Mouse (Mus musculus) brain, embryonic 14.5 days (tissue): ENCODE data around the gene Nde1. TPM values are rescaled to one million over a fixed set of nuclear protein-coding genes. Genes with fewer than 3 reads are reported as not detected.
"Not testable (repeated sequence)": the region's sequence is repeated elsewhere in the genome, so short reads cannot be mapped to it uniquely, and the experiment has no call there.

Source experiments
- DNase-seq: peaks from one replicate; pipeline ENCODE4 v3.0.0-alpha.2; 2011; ENCODE audit warnings: low read depth
- CTCF ChIP-seq: fragments of 200-500 bp; IDR thresholded peaks from 2 replicates; pipeline ENCODE4 v1.5.1; 2012; ENCODE audit warnings: inconsistent platforms, mild to moderate bottlenecking, moderate library complexity, borderline replicate concordance; ENCODE audit not compliant: insufficient read depth, insufficient read length; ENCODE audit errors: extremely low read depth
- POLR2A ChIP-seq: fragments of 200-500 bp; IDR thresholded peaks from 2 replicates; pipeline ENCODE4 v1.6.1; 2012; ENCODE audit warnings: mild to moderate bottlenecking, inconsistent platforms, borderline replicate concordance; ENCODE audit not compliant: poor library complexity, insufficient read depth, insufficient read length, severe bottlenecking; ENCODE audit errors: extremely low read depth
- polyA plus RNA-seq: library from polyadenylated mRNA; depleted of rRNA; stranded (reverse); fragments of >200 nt; gene quantifications from 2 replicates; pipeline ENCODE4 v1.2.3, GENCODE M21; 2012

Nde1 gene
- polyA plus RNA-seq, 1 experiment: 35.9 TPM

- no peak for DNase-seq
- TF ChIP-seq CTCF (no peak), POLR2A (no peak)
These were observed 24.0 kb upstream of the Nde1 start for GRCm38 (mm10) chr16:14139106-14139505.

DNA sequence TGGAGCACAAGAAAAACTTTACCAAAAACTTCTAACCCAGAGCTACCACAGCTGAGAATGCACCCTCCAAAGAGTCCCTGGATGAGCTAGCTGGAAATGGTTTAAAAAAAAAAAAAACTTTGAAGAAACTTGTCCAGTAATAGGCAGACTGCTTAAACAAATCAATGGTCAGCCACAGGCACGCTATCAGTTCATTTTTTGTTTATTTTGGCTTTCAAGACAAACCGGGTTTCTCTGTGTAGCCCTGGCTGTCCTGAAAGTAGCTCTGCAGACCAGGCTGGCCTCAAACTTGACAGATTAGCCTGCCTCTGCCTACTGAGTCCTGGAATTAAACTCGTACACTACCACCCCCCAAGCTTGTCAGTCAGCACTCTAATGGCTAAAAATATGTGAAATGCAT is 19.8 kb upstream of the Nde1 start:
- DNase-seq: no peak
- TF ChIP-seq CTCF: no peak
- TF ChIP-seq POLR2A: no peak

GRCm38 (mm10) chr16:14147712-14148111 is 15.4 kb upstream of the Nde1 start:
- TF ChIP-seq CTCF: no peak
- no peak for TF ChIP-seq POLR2A
- DNase-seq: no peak

GRCm38 (mm10) chr16:14151718-14152117 is 11.4 kb upstream of the Nde1 start:
- no peak for DNase-seq
- TF ChIP-seq CTCF (no peak), POLR2A (no peak)

GRCm38 (mm10) chr16:14155638-14156037 is 7.4 kb upstream of the Nde1 start:
- DNase-seq: not testable (repeated sequence)

- TF ChIP-seq POLR2A: no peak
- no peak for TF ChIP-seq CTCF
- DNase-seq: no peak
These were observed 6.8 kb upstream of the Nde1 start for GRCm38 (mm10) chr16:14156312-14156711.

DNA sequence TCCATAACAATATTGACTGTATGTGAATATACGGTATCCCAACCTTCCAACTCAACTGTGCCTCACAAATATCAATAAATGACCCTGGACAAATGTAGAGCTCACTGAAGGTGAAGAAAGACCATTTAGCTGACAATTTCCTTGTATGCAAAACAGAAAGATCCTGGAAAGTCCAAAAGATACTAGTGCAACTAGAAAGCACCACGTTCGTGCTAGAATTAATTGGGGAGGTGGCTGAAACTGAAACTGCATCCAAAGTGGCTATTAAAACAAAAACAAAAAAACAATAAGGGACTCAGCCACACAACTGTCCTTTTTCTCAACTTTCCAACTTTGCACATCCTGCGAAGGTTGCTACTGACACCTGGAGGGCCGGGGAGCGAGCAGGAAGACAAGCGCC is 4.5 kb upstream of the Nde1 start:
- DNase-seq: no peak
- TF ChIP-seq CTCF: no peak
- TF ChIP-seq POLR2A: no peak

DNA sequence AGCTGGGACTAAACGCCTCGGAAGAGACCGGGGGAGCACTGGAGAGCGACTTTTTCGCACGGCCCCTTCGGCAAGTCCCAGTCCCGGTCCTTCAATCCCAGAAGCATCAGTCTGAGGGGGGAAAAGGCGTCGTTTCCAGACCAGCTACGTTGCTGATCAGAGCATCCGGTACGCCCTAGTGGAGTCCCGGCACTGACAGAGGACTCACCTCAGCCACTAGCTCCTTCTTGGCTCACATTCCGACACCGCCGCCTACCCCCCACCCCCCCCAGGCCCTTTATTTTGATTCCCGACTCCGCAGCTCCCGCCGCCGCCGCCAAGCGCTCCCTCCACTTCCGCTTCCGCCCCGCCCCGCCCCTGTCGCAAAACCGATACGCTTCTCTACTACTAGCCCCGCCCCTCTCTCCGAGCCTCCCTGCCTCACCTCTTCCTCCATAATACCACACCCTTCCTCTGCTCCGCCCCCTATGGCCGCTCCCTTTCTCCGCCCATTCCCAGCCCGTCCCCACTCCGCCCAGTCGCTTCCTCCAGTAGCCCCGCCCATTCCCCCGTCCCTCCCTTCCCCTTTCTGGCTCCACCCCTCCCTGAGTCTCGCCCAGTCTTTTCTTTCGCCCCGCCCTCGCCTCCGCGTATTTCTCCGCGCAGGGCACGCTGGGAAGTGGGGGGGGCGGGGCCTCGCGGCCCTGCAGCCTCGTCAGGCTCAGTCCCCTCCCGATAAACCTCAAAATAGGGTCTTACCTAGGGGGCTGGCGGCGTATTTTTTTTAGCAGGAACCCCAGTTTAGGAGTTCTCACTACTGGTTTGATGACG is 3.9 kb upstream of the Nde1 start:
- TF ChIP-seq CTCF (no peak), POLR2A (peak; percentile 96; the same call in 1 of the 2 replicates)
- peak; percentile 100 for DNase-seq

GRCm38 (mm10) chr16:14159746-14160131 is 3.3 kb upstream of the Nde1 start:
- peak; percentile 91 for DNase-seq

DNA sequence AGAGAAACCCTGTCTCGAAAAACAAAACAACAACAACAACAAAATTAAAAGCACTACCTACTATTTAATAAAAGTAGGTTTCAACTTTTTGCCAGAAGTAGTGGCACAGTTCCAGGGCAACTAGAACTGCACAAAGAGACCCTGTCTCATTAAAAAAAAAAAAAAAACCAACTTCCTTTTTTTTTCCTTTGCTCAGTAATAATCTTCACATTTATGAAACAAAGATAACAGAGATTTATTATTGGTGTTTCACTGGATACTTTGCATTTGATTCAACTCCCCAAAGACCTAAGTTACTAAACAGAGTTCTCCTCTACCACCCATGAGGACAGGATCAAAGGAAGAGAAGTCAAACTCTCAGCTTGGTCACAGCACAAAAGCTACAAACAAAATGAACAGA is 2.1 kb upstream of the Nde1 start:
- DNase-seq: no peak
- TF ChIP-seq CTCF: no peak
- no peak for TF ChIP-seq POLR2A

More at GRCm38 (mm10) chr16:14159746-14160131, 3.3 kb upstream of the Nde1 start:
- TF ChIP-seq CTCF (peak; percentile 73; the same call in 1 of the 2 replicates), POLR2A (no peak)

DNA sequence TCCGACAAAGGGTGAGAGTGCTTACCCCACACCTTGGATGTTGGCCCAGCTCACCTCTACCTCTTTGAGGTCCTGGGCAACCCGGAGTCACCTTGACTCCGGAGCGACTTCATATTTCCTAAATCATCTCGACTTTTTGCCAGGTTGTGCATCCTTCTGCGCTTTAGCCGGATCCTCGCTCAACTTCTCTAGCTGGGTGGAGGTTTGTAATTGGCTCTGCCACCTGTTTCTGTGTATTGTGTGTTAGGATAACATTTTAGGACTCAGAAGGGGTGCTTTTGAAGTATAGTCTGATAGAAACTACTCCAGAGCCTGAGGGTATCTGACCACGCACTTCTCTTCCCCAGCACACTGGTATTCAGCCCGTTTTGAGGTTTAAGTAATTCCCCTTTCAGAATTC is 656 bp downstream of the Nde1 start:
- DNase-seq: peak; percentile 9

DNA sequence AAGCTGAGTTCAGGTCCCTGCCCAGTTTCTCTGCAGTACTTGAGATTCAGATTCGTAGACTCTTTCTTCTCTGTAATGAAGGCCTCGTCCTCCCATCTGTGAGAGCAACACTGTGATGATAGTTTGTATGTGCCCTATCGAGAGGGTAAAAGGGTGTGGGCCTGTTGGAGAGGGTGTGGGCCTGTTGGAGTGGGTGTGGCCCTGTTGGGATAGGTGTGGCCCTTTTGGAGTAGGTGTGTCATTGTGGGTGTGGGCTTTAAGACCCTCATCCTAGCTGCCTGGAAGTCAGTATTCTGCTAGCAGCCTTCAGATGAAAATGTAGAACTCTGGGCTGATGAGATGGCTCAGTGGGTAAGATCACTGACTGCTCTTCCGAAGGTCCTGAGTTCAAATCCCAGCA is 3.4 kb downstream of the Nde1 start:
- TF ChIP-seq CTCF (no peak), POLR2A (no peak)
- no peak for DNase-seq

More for the DNA sequence above, 656 bp downstream of the Nde1 start:
- no peak for TF ChIP-seq CTCF
- no peak for TF ChIP-seq POLR2A

- DNase-seq: no peak
- TF ChIP-seq POLR2A (no peak), CTCF (no peak)
These were observed 6.6 kb downstream of the Nde1 start for GRCm38 (mm10) chr16:14169706-14170105.

DNA sequence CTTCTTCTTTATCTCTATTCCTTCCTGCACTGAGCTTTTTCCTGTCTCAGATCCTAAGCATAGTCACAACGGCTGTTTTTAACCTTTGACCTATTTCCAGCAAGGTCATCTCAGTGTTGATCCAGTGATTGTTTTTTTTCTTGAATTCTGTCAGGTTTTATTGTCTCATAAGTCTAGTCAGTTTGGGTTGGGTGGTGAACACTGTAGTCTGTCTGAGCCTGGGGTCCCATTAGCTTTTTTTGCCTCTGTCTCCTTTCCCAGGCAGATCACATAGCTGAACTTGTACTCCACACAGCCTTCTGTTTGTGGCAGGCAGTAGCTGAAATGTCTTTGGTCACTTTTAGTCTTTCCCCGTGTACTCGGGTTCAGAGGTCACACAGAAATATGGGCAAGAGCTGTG is 15.0 kb downstream of the Nde1 start:
- TF ChIP-seq CTCF: no peak
- TF ChIP-seq POLR2A: no peak
- DNase-seq: no peak
